ENCODE assay signal across 8 mouse cellular contexts in genomic region chr10:84054551-84055336, GRCm38 (mm10).
DNase-seq lines count a peak whose midpoint lies in the region.

No protein-coding gene starts in this region.

- DNase-seq in adrenal gland, adult 2 months = peak; percentile 12
- DNase-seq in adrenal gland, postnatal 25 days = no peak
- peak; percentile 41 to 44 for DNase-seq in left cerebral cortex, postnatal 14 days (ENCODE audit: low spot score in 2 of 2)
- DNase-seq in left cerebral cortex, adult 11 months (ENCODE audit: low spot score) = no peak
- peak; percentile 81 for DNase-seq in fat pad, adult 2 months (ENCODE audit: extremely low read depth, low read depth, low spot score)
- peak; percentile 49 for DNase-seq in retina, postnatal 1 day
- DNase-seq in lung, postnatal 36 days = no peak
- DNase-seq in frontal cortex, postnatal 25 days (ENCODE audit: low spot score in 2 of 2) = no peak

- intact Hi-C loops in left cerebral cortex, postnatal 14 days (cut with DNase I) = no loop called here

Comparison
In these comparisons a context has a peak if more than half of its experiments do, and no peak if none do; other contexts are left out.
1. DNase-seq: peak in adrenal gland, adult 2 months (single experiment), left cerebral cortex, postnatal 14 days (2 of 2), fat pad, adult 2 months (single experiment) and retina, postnatal 1 day (single experiment); none in adrenal gland, postnatal 25 days (single experiment), left cerebral cortex, adult 11 months (single experiment), lung, postnatal 36 days (single experiment) and frontal cortex, postnatal 25 days (0 of 2).